Mouse (Mus musculus): ENCODE results near the gene Bhlhb9.

GRCm38 (mm10) chrX:135916580-135916979 is 119.2 kb downstream of the Bhlhb9 start:
- TF ChIP-seq CTCF (IDR thresholded peaks at IDR 0.05; ENCODE audit: low read depth, low read length) (no peak), TAL1 (conservative IDR thresholded peaks at IDR 0.05; ENCODE audit: low read depth, low read length) (no peak), POLR2AphosphoS5 (IDR thresholded peaks at IDR 0.05; ENCODE audit: insufficient replicate concordance, low read depth, low read length) (no peak)
